ENCODE assay signal across 8 mouse cellular contexts in genomic region chr2:168169800-168170113, GRCm38 (mm10). TPM values are rescaled to one million over a fixed set of nuclear protein-coding genes. Genes with fewer than 3 reads are reported as not detected.
A peak's percentile ranks its signal among the peaks of the same experiment; 100 is the strongest.
DNase-seq lines count a peak whose midpoint lies in the region; ATAC-seq and TF ChIP-seq lines count a peak whose summit lies in the region.

No protein-coding gene starts in this region.

- no peak for TF ChIP-seq CTCF in small intestine, adult 2 months (IDR thresholded peaks at IDR 0.05; ENCODE audit: extremely low read depth, insufficient read length, insufficient replicate concordance, low read depth, low read length)
- TF ChIP-seq CTCF in cerebellum, adult 2 months (IDR thresholded peaks at IDR 0.05; ENCODE audit: borderline replicate concordance, insufficient read depth, low read depth, low read length) = no peak

- 6% methylated on average over 9 of the region's 9 CpGs for WGBS in limb, embryonic 15.5 days
- WGBS in small intestine, adult 2 months = 13% methylated on average over 9 of the region's 9 CpGs
- 18% methylated on average over 9 of the region's 9 CpGs for WGBS in cerebellum, adult 2 months

- no peak for TF ChIP-seq POLR2A in small intestine, adult 2 months (IDR thresholded peaks at IDR 0.05; ENCODE audit: low read depth, low read length)
- TF ChIP-seq POLR2A in cerebellum, adult 2 months (IDR thresholded peaks at IDR 0.05; ENCODE audit: borderline replicate concordance, insufficient read depth, low read length) = no peak

- H3K27me3 ChIP-seq in limb, embryonic 15.5 days = no peaks in the 10 kb centered on the region
- H3K27me3 ChIP-seq in small intestine, adult 2 months (ENCODE audit: control insufficient read depth, insufficient read depth, low read length) = no peaks in the 10 kb centered on the region
- H3K27me3 ChIP-seq in cerebellum, adult 2 months (ENCODE audit: control insufficient read depth, insufficient read depth, low read length) = no peaks in the 10 kb centered on the region

- H3K4me3 ChIP-seq in limb, embryonic 15.5 days = peak overlapping the region; percentile 8; the same call in 1 of the 2 replicates
- peak overlapping the region; percentile 53 for H3K4me3 ChIP-seq in small intestine, adult 2 months (ENCODE audit: low read depth, low read length)
- no peak overlapping the region for H3K4me3 ChIP-seq in cerebellum, adult 2 months (replicated peaks; ENCODE audit: insufficient read depth, low read depth, low read length)

- H3K9me3 ChIP-seq in limb, embryonic 15.5 days = no peaks in the 10 kb centered on the region

- H3K4me2 ChIP-seq in limb, embryonic 15.5 days = peak overlapping the region; percentile 32

- H3K27ac ChIP-seq in limb, embryonic 15.5 days = peak overlapping the region; percentile 81
- no peak overlapping the region for H3K27ac ChIP-seq in small intestine, adult 2 months (ENCODE audit: insufficient read depth, low read depth, low read length)
- no peak overlapping the region for H3K27ac ChIP-seq in cerebellum, adult 2 months (ENCODE audit: insufficient read depth, low read length)

- peaks cover 39% of the 10 kb centered on the region for H3K4me1 ChIP-seq in limb, embryonic 15.5 days
- H3K4me1 ChIP-seq in small intestine, adult 2 months (ENCODE audit: control insufficient read depth, insufficient read depth, insufficient read length, low read length) = peaks cover 9% of the 10 kb centered on the region
- H3K4me1 ChIP-seq in cerebellum, adult 2 months (ENCODE audit: control insufficient read depth, insufficient read depth, low read length) = peaks cover 4% of the 10 kb centered on the region; the same call in 1 of the 2 replicates

- ATAC-seq in limb, embryonic 15.5 days (ENCODE audit: insufficient number of reproducible peaks, low FRiP score, low TSS enrichment, low read depth) = no peak

- peak; percentile 31 for DNase-seq in adrenal gland, postnatal 14 days
- DNase-seq in adrenal gland, postnatal 25 days = no peak
- peak; percentile 19 for DNase-seq in spleen, adult 12 weeks (ENCODE audit: low spot score)
- no peak for DNase-seq in spleen, adult 18-20 months
- no peak for DNase-seq in right cerebral cortex, postnatal 10 days (ENCODE audit: low spot score in 2 of 2)
- no peak for DNase-seq in cerebellum, adult 2 months

- peaks cover 8% of the 10 kb centered on the region; the same call in 1 of the 2 replicates for H3K36me3 ChIP-seq in limb, embryonic 15.5 days
- H3K36me3 ChIP-seq in small intestine, adult 2 months (ENCODE audit: control insufficient read depth, insufficient read depth, low read length) = no peaks in the 10 kb centered on the region

- no peak overlapping the region for H3K9ac ChIP-seq in limb, embryonic 15.5 days

RNA-seq across cellular contexts. Expression of gene Adnp, which starts 37.2 kb away (rescaled TPM):
- 48.9 and 51.8 TPM in 2 replicates for total RNA-seq in adrenal gland, postnatal 14 days (2021)
- 61.3 and 81.5 TPM in 2 replicates for total RNA-seq in adrenal gland, postnatal 25 days (2021)
- polyA plus RNA-seq in limb, embryonic 15.5 days (2015; fragmentation: Nextera tagmentation; extraction: Ambion mirVana) = 3.1 and 3.6 TPM in 2 replicates
- polyA plus RNA-seq in small intestine, adult 2 months (2012; rRNA removed) = 6.4 and 12.9 TPM in 2 replicates
- 25.9 and 33.0 TPM in 2 replicates for polyA plus RNA-seq in cerebellum, adult 2 months (2012; rRNA removed)

Comparison
In these comparisons a context has a peak if more than half of its experiments do, and no peak if none do; other contexts are left out.
1. DNase-seq: peak in adrenal gland, postnatal 14 days (single experiment) and spleen, adult 12 weeks (single experiment); none in adrenal gland, postnatal 25 days (single experiment), spleen, adult 18-20 months (0 of 2), right cerebral cortex, postnatal 10 days (0 of 2) and cerebellum, adult 2 months (0 of 2).